Mouse (Mus musculus): ENCODE measurements around the gene Psmb7. TPM values are rescaled to one million over a fixed set of nuclear protein-coding genes. Genes with fewer than 3 reads are reported as not detected.

Psmb7 gene
- polyA plus RNA-seq, 1 experiment from 2014 or later: 220 TPM

DNA sequence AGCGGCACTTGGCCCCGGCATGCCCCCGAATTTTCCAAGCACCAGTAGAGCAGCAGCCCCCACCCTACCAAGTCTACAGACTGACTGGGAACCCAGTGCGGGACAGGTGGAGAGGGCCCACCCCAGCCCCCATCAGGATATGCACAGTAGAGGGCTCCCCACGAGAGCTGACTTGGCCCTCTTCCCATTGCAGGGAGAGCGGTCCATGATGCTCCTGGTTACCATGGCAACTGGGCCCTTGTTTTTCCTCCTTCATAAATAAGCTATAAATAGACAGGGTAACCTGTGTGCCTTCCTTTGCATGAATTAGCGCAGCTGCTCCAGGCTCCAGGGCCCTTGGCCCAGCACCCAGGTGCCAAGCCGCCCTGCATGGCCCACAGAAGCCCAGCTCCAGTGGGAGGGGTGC is 3.3 kb upstream of the Psmb7 start:
- DNase-seq (ENCODE audit: low spot score): no peak
- 62% methylated on average over 8 of the region's 8 CpGs for WGBS
- H3K36me3 ChIP-seq (ENCODE audit: insufficient read depth, low read length): no peaks in the 10 kb centered on the region
- H3K27ac ChIP-seq: no peak overlapping the region
- no peaks in the 10 kb centered on the region for H3K27me3 ChIP-seq (ENCODE audit: insufficient read depth, low read length)
- no peak for TF ChIP-seq CTCF (IDR thresholded peaks at IDR 0.05; ENCODE audit: low read depth)
- H3K4me3 ChIP-seq (replicated peaks; ENCODE audit: low read depth, low read length): no peak overlapping the region
- H3K4me1 ChIP-seq (replicated peaks; ENCODE audit: insufficient read depth, low read length): peaks cover 4% of the 10 kb centered on the region; the same call in 1 of the 2 replicates
- no peak overlapping the region for H3K4me2 ChIP-seq (ENCODE audit: low read length)
- no peak overlapping the region for H3K9ac ChIP-seq (ENCODE audit: low read depth, low read length)
- no peak for ATAC-seq (replicated peaks; ENCODE audit: low FRiP score, low read depth)
- H3K9me3 ChIP-seq (replicated peaks; ENCODE audit: low read length): no peaks in the 10 kb centered on the region

DNA sequence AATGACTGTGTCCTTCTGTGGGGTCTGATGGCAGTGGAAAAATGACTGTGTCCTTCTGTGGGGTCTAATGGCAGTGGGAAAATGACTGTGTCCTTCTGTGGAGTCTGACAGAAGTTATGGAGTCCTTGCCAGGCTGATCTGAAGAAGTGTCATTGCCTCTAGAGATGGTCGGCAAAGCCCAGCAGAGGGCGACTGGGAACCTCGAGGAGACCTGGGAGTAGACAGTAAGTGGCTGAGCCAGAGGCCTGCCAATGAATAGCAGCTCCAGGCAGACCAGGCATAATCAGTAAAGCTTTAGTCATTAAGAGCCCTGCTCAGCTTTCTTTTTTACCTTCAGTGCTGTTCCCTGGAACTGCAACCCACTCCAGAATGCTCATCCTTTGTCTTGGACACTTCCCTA is 2.0 kb upstream of the Psmb7 start:
- H3K9me3 ChIP-seq (replicated peaks; ENCODE audit: low read length): no peaks in the 10 kb centered on the region
- DNase-seq (ENCODE audit: low spot score) (peak; percentile 87), ATAC-seq (replicated peaks; ENCODE audit: low FRiP score, low read depth) (peak; percentile 69)
- no peaks in the 10 kb centered on the region for H3K27me3 ChIP-seq (ENCODE audit: insufficient read depth, low read length)
- no peak overlapping the region for H3K9ac ChIP-seq (ENCODE audit: low read depth, low read length)
- peak; percentile 76 for TF ChIP-seq CTCF (IDR thresholded peaks at IDR 0.05; ENCODE audit: low read depth)
- no peak overlapping the region for H3K4me3 ChIP-seq (replicated peaks; ENCODE audit: low read depth, low read length)
- no peak overlapping the region for H3K27ac ChIP-seq
- WGBS: 0% methylated on average over 3 of the region's 3 CpGs
- H3K4me2 ChIP-seq (ENCODE audit: low read length): no peak overlapping the region
- peaks cover 5% of the 10 kb centered on the region for H3K36me3 ChIP-seq (ENCODE audit: insufficient read depth, low read length)
- peaks cover 4% of the 10 kb centered on the region; the same call in 1 of the 2 replicates for H3K4me1 ChIP-seq (replicated peaks; ENCODE audit: insufficient read depth, low read length)

DNA sequence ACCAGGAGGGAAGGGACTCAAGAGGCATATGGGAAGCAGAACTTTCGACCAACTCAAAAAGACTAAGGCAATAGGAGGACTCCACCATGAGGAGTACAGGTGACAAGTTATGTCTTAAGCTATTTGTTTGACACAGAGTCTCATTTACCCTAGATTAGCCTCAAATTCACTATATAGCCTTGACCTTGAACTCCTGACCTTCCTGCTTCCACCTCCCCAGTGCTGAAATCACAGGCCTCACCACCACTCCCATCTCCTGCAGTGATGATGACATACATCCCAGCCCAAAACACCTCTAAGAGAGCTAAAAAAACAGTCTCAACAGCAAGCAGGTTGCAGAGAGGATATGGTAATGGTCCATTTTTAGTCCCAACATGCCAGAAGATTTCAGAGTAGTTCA is 2.1 kb downstream of the Psmb7 start:
- no peak for DNase-seq (ENCODE audit: low spot score)
- Histone ChIP-seq H3K4me3 (replicated peaks; ENCODE audit: low read depth, low read length) (no peak overlapping the region), H3K27me3 (ENCODE audit: insufficient read depth, low read length) (no peaks in the 10 kb centered on the region), H3K4me1 (replicated peaks; ENCODE audit: insufficient read depth, low read length) (peaks cover 4% of the 10 kb centered on the region; the same call in 1 of the 2 replicates), H3K9ac (ENCODE audit: low read depth, low read length) (no peak overlapping the region), H3K4me2 (ENCODE audit: low read length) (no peak overlapping the region), H3K36me3 (ENCODE audit: insufficient read depth, low read length) (peaks cover 19% of the 10 kb centered on the region), H3K27ac (no peak overlapping the region), H3K9me3 (replicated peaks; ENCODE audit: low read length) (no peaks in the 10 kb centered on the region)
- no peak for TF ChIP-seq CTCF (IDR thresholded peaks at IDR 0.05; ENCODE audit: low read depth)
- ATAC-seq (replicated peaks; ENCODE audit: low FRiP score, low read depth): no peak
- WGBS: 86% methylated on average over 1 of the region's 1 CpGs

DNA sequence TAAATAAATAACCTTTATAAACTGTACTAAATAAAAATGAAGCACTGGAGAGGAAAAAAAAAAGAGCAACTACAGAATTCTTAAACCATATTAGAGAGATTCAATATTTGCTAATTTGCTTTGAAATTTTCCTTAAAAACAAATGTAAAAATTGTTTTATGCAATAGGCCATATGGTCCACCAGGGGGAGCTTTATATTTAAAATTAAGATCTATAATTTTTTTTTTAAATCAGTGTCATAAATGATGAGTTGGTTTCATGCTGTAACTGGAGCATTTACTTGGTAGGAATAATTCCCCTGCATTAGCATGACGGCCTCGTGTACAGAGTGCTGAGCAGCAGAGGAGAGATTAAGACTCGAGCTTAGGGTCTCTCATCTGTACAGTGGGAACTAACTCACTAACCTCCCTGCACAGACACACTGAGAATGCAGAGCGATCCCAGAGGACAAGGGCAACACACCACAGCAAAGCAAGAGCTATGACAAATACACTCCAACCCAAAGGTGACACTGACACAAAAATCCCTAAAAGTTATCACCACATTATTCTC is 6.1 kb downstream of the Psmb7 start:
- no peak for ATAC-seq (replicated peaks; ENCODE audit: low FRiP score, low read depth)
- peak; percentile 62 for DNase-seq (ENCODE audit: low spot score)
- no peaks in the 10 kb centered on the region for H3K4me1 ChIP-seq (replicated peaks; ENCODE audit: insufficient read depth, low read length)
- H3K9me3 ChIP-seq (replicated peaks; ENCODE audit: low read length): no peaks in the 10 kb centered on the region
- no peak overlapping the region for H3K4me3 ChIP-seq (replicated peaks; ENCODE audit: low read depth, low read length)
- H3K36me3 ChIP-seq (ENCODE audit: insufficient read depth, low read length): peaks cover 42% of the 10 kb centered on the region
- no peak overlapping the region for H3K4me2 ChIP-seq (ENCODE audit: low read length)
- no peaks in the 10 kb centered on the region for H3K27me3 ChIP-seq (ENCODE audit: insufficient read depth, low read length)
- peak; percentile 55 for TF ChIP-seq CTCF (IDR thresholded peaks at IDR 0.05; ENCODE audit: low read depth)
- 87% methylated on average over 4 of the region's 4 CpGs for WGBS
- H3K27ac ChIP-seq: no peak overlapping the region
- no peak overlapping the region for H3K9ac ChIP-seq (ENCODE audit: low read depth, low read length)

DNA sequence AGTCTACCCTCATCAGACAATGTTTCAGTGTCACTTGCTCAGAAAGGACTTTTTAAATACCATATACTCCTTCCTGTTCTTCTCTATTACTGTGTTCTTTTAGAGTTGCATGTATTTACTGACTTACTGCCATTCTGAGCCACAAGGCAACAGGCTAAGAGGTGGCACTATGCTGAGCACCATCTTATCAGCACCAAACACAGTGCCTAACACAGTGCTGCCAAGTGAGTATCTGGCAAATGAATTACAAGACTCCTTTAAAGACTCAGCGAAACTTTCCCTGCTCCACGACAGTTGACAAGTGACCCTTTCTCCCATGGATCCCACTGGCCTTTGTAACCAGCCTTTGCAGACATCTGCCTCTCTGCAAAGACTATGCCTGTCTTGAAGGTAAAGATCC is 13.3 kb downstream of the Psmb7 start:
- no peak for ATAC-seq (replicated peaks; ENCODE audit: low FRiP score, low read depth)
- DNase-seq (ENCODE audit: low spot score): no peak

DNA sequence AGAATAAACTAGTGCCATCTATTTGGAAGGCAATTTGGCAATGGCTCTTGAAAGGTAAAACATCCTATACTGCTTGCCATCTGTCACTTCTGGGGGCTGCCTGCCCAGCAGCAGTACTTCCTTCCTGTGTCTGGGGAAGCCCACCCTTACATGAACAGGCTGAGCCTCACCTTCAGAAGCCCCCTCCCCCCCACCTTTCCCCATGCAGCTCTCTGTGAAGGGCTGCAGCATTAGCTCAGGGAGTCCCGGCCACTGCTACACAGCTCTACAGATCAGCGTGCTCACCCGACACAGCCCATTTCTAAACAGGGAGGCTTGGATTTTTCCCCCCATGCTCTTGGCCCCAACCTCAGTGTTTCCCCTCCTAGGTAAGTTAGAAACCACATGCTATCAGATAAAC is 14.4 kb downstream of the Psmb7 start:
- Histone ChIP-seq H3K4me2 (ENCODE audit: low read length) (no peak overlapping the region), H3K36me3 (ENCODE audit: insufficient read depth, low read length) (peaks cover 67% of the 10 kb centered on the region), H3K27me3 (ENCODE audit: insufficient read depth, low read length) (no peaks in the 10 kb centered on the region), H3K27ac (no peak overlapping the region), H3K4me1 (replicated peaks; ENCODE audit: insufficient read depth, low read length) (no peaks in the 10 kb centered on the region), H3K4me3 (replicated peaks; ENCODE audit: low read depth, low read length) (no peak overlapping the region), H3K9ac (ENCODE audit: low read depth, low read length) (no peak overlapping the region), H3K9me3 (replicated peaks; ENCODE audit: low read length) (no peaks in the 10 kb centered on the region)
- DNase-seq (ENCODE audit: low spot score): no peak
- TF ChIP-seq CTCF (IDR thresholded peaks at IDR 0.05; ENCODE audit: low read depth): no peak
- no peak for ATAC-seq (replicated peaks; ENCODE audit: low FRiP score, low read depth)
- WGBS: 93% methylated on average over 3 of the region's 3 CpGs

More for the DNA sequence above, 13.3 kb downstream of the Psmb7 start:
- Histone ChIP-seq H3K4me2 (ENCODE audit: low read length) (no peak overlapping the region), H3K9ac (ENCODE audit: low read depth, low read length) (no peak overlapping the region), H3K36me3 (ENCODE audit: insufficient read depth, low read length) (peaks cover 64% of the 10 kb centered on the region), H3K27ac (no peak overlapping the region), H3K27me3 (ENCODE audit: insufficient read depth, low read length) (no peaks in the 10 kb centered on the region), H3K4me3 (replicated peaks; ENCODE audit: low read depth, low read length) (no peak overlapping the region), H3K4me1 (replicated peaks; ENCODE audit: insufficient read depth, low read length) (no peaks in the 10 kb centered on the region), H3K9me3 (replicated peaks; ENCODE audit: low read length) (no peaks in the 10 kb centered on the region)
- 96% methylated on average over 2 of the region's 2 CpGs for WGBS
- no peak for TF ChIP-seq CTCF (IDR thresholded peaks at IDR 0.05; ENCODE audit: low read depth)

DNA sequence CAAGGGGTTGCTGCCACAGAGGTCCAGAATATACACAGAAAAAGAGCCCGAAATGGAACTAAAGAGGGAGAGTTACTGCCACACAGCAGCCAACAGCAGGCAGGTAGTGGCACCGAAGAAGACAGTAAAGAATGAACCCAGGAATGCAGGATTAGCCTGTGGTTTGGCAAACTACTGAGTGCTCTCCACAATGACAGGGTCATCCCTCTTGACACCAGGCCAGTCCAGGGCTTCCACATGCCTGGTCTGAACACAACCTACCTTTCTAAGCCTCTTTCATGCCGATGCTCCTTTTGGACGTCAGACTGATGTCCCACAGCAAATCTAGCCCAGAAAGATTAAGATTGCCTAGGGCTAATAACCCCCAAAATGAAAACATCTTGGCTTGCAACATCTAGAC is 15.1 kb downstream of the Psmb7 start:
- no peaks in the 10 kb centered on the region for H3K4me1 ChIP-seq (replicated peaks; ENCODE audit: insufficient read depth, low read length)
- no peak for DNase-seq (ENCODE audit: low spot score)
- H3K4me2 ChIP-seq (ENCODE audit: low read length): no peak overlapping the region
- H3K4me3 ChIP-seq (replicated peaks; ENCODE audit: low read depth, low read length): no peak overlapping the region
- no peaks in the 10 kb centered on the region for H3K9me3 ChIP-seq (replicated peaks; ENCODE audit: low read length)
- H3K9ac ChIP-seq (ENCODE audit: low read depth, low read length): no peak overlapping the region
- H3K27ac ChIP-seq: no peak overlapping the region
- WGBS: 92% methylated on average over 4 of the region's 4 CpGs
- H3K36me3 ChIP-seq (ENCODE audit: insufficient read depth, low read length): peaks cover 60% of the 10 kb centered on the region
- no peak for ATAC-seq (replicated peaks; ENCODE audit: low FRiP score, low read depth)
- no peaks in the 10 kb centered on the region for H3K27me3 ChIP-seq (ENCODE audit: insufficient read depth, low read length)
- TF ChIP-seq CTCF (IDR thresholded peaks at IDR 0.05; ENCODE audit: low read depth): no peak

All from kidney, postnatal 0 days (tissue).